Mouse (Mus musculus) kidney, adult 18-20 months (tissue): ENCODE data around the gene Dcaf15.

Source experiments
- DNase-seq: peaks from one replicate; pipeline ENCODE4 v3.0.0; 2021

Dcaf15 gene

DNA sequence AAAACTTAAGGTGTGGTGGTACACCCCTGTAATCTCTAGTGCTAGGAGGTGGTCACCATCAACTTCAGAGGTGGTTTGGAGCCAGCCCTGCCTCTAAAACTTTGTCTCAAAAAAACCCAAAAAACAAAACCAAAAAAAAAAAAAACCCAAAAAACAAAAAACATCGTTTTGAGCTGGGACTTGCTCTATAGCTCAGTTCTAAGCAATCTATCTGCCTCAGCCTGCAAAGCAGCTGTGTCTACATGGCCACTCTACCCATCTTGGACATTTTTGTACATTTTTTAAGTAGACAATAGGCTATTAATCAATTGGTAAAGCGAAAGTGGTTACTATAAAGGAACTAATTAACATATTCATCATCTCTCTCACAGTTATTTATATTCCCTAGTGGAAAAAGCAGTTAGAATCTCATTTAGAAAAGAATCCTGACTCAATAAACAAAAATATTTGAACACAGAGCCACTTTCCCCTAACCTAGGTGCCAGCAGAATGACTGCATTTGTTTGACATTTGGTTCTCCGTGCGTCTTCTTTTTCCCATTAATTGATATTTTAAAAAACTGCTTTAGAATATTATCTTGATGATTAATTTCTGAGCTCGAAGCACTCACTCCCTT is 39.0 kb downstream of the Dcaf15 start:
- no peak for DNase-seq

DNA sequence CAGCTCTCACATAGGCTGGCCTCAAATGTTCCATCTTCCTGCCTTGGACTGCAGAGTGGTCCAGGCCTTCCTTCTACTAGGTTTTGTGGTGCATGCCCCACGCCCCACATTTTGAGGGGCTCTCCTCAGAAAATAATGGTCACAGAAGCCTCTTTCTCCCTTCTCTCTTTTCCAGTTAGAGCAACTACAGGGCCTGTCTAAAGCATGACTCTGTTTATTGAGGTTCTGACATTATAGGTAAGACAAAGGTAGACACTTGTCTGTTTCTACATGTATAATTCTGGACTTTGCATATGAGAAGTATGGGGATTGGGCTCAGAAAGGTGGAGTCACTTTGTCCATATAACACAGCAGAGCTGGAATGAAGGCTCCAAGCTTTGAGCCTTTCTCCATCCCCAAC is 39.5 kb downstream of the Dcaf15 start, which contains the start of gene Gm10643:
Gm10643 (minus strand) TSS at position 101 of the 400 bp plus-strand sequence.
- DNase-seq = no peak

GRCm38 (mm10) chr8:84063861-84064610 is 40.5 kb downstream of the Dcaf15 start:
- DNase-seq = no peak

GRCm38 (mm10) chr8:84060245-84060644 is 44.3 kb downstream of the Dcaf15 start:
- DNase-seq = no peak

- DNase-seq = no peak
These were observed 45.3 kb downstream of the Dcaf15 start for GRCm38 (mm10) chr8:84059226-84059625.

DNA sequence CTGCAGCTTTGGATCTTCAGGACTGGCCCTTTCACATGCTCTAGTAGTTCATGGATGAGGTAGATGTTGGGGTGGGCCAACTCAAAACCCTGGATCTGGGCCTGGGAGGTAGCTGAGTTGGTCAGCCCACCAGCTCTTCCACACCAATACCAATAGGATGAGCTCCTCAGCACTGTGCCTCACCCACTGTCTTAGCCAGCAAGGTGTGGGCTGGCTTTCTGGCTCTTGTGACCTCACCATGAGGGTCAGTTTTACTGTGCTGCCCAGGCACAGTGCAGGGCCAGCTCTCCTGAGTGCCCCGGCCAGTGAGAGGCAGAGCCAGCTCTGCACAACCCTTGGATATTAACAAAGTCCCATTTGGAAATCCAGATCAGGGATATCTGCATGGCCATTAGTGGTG is 46.7 kb downstream of the Dcaf15 start:
- no peak for DNase-seq

DNA sequence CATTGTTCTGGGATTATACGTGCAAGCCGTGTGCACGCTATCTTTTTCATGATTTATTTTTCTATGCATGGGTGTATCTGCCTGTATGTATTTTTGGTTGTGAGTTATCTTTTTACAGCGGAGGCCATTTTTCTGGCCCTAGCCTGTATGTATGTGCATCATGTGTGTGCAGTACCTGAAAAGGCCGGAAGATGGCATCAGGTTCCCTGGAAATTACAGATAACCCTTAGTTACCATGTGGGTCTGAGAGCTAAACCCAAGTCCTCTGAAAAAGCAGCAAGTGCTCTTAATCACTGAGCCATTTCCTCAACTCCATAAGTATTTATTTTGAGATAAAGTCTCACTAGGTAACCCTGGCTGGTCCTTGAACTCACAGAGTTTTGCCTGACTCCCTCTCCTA is 51.3 kb downstream of the Dcaf15 start:
- no peak for DNase-seq

DNA sequence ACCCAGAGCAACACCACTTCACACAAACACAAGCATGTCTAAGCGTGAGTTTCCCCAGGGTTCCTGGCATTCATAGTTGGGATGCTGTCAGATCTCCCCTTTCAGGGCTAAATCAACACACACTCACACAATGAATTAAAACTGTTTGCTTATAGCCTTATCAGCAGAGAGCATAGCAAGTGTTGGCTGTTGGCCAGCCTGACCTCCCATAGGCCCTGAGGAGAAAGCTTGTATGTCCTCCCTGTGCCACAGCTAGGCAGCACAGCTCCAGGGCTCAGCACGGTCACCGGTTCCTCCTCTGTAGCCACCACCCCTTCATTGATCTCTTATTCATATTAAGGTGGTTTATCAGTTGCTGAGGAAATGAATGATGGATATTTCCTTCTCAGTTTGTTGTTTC is 51.8 kb downstream of the Dcaf15 start:
- DNase-seq = no peak

DNA sequence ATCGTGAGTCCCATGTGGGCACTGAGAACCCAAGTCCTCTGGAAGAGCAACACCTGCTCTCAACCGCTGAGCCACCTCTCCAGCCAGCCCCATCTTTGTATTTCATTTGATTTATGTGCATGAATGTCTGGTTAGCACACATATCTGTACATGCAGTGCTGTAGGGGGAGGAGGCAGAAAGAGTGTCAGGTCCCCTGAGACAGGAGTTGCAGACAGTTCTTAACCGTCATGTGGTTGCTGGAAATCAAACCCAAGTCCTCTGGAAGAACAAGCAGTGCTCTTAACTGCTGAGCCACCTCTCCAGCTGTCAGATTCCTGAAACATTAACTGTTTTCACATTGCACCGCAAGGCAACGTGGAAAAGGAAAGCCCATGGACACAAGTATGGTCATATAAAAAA is 56.4 kb downstream of the Dcaf15 start:
- no peak for DNase-seq
